Mouse (Mus musculus) heart, adult 2 months (tissue): ENCODE measurements around the gene Mecom. TPM values are rescaled to one million over a fixed set of nuclear protein-coding genes. Genes with fewer than 3 reads are reported as not detected.
A peak's percentile ranks its signal among the peaks of the same experiment; 100 is the strongest.

Experiments
- DNase-seq, 2 experiments: peaks; one replicate each; pipeline ENCODE4 v3.0.0; 2021
- H3K27ac ChIP-seq: fragments of 200-600 bp; 2 replicates; pipeline ENCODE4 v1.8.1; 2022
- H3K27me3 ChIP-seq: fragments of 200-500 bp; 2 replicates; pipeline ENCODE4 v1.6.1; 2012; ENCODE audit warnings: mild to moderate bottlenecking, low read length, inconsistent platforms, mixed read lengths; ENCODE audit not compliant: control insufficient read depth, insufficient read depth
- H3K36me3 ChIP-seq: fragments of 200-500 bp; 2 replicates; pipeline ENCODE4 v1.6.1; 2012; ENCODE audit warnings: low read length, inconsistent platforms; ENCODE audit not compliant: control insufficient read depth, insufficient read depth
- H3K4me1 ChIP-seq: fragments of 200-500 bp; 2 replicates; pipeline ENCODE4 v1.6.1; 2011; ENCODE audit warnings: low read length; ENCODE audit not compliant: control insufficient read depth, insufficient read depth
- H3K4me3 ChIP-seq: fragments of 200-600 bp; 2 replicates; pipeline ENCODE4 v1.8.1; 2022
- H3K79me2 ChIP-seq: fragments of 200-500 bp; replicated peaks from 2 replicates; pipeline ENCODE4 v1.6.1; 2012; ENCODE audit warnings: mild to moderate bottlenecking, inconsistent platforms, low read length, moderate library complexity, mixed read lengths; ENCODE audit not compliant: control insufficient read depth, insufficient read depth
- H3K9ac ChIP-seq: fragments of 200-500 bp; 2 replicates; pipeline ENCODE4 v1.6.1; 2012; ENCODE audit warnings: low read depth, mild to moderate bottlenecking, control low read depth, inconsistent platforms, low read length, mixed read lengths
- CTCF ChIP-seq: fragments of 200-600 bp; IDR thresholded peaks from 2 replicates; pipeline ENCODE4 v1.8.1; 2022; ENCODE audit warnings: antibody characterized with exemption, mild to moderate bottlenecking, moderate library complexity
- EP300 ChIP-seq: fragments of 200-500 bp; IDR thresholded peaks from 2 replicates; pipeline ENCODE4 v1.6.1; 2011; ENCODE audit warnings: low read depth, low read length, control low read depth; ENCODE audit not compliant: insufficient read depth
- POLR2A ChIP-seq: fragments of 200-500 bp; IDR thresholded peaks from 2 replicates; pipeline ENCODE4 v1.6.1; 2011; ENCODE audit warnings: mild to moderate bottlenecking, low read depth, low read length, control low read depth; ENCODE audit not compliant: insufficient read depth
- WGBS: fragments of 180-500 bp; shearing (Covaris S2); methylation state at CpG from one replicate; pipeline ENCODE4 v1.1.7; 2018; 5-methylcytosine and 5-hydroxymethylcytosine counted together
- intact Hi-C: fragments of 180-260 bp; cut with DNase I; formaldehyde crosslinking; loops from one replicate; pipeline ENCODE4 v1.15.1; 2025
- polyA plus RNA-seq: library from polyadenylated mRNA; depleted of rRNA; stranded (reverse); fragments of >200 nt; gene quantifications from 2 replicates; pipeline ENCODE4 v1.2.3, GENCODE M21; 2012
- total RNA-seq, 2 experiments: library from RNA; stranded (reverse); gene quantifications; 2 replicates each; pipeline ENCODE4 v1.2.3; 2021

Gene Mecom
- total and polyA plus RNA-seq, 3 experiments, result 5.2 to 18.6 (median 12.5) TPM

DNA sequence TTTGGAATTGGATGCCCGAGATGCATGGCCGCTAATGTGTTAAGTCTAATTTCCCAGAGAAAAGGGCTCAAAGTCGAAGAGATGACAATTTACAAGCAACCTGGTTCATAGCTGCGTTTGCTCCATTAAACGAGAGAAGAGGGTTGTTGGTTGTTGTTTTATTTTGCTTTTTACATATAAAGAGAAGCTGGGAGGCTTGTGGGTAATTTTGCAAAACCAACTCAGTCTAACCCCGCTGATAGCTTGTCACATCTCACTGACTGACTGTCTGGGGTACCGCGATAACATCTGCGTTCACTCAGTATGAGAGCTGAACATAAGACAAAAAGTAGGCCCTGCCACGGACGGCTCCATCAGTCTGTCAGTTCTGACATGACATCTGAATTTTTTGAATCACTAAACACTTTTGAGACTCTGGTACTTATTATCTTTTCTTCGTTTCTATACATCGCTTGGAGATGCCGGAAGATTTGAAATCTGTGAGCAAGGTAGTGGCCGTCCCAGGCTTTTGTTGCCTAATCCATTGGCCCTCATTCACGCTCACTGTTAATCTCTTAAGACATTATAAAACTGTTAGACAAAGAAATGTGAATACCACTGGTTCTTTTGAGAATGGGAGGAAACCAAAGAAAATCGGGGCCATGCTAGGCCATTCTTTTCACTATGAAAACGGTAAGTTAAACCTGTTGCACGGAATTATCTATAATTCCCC lies 327.0 kb downstream of the Mecom start:
- 93% methylated on average over 19 of the region's 19 CpGs for WGBS
- intact Hi-C loops, result no loop called here

DNA sequence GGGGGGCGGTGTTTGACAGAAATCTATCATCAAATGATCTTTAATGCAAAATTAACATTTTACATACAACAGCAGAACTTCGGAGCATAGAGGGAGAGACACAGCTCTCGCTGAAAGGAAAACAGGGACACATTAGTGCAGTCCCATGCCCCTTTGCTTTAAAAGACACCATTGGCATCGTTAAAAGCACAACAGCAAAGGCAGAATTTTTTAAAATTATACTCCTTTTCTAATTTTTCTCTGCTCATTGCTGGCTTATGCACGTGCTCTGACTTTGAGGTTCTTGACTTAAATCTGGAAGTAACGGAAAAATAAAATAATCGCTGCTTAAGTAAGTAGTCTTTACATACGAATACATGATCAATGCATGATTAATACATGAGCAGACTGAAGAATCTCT lies 327.9 kb downstream of the Mecom start:
- Histone ChIP-seq H3K36me3 (no peaks in the 10 kb centered on the region), H3K27ac (no peak overlapping the region; the same call in 1 of the 2 replicates), H3K9ac (no peak overlapping the region), H3K27me3 (no peaks in the 10 kb centered on the region), H3K4me3 (no peak overlapping the region; the same call in 1 of the 2 replicates), H3K79me2 (no peaks in the 10 kb centered on the region), H3K4me1 (no peaks in the 10 kb centered on the region)
- DNase-seq, result no peak
- 56% methylated on average over 8 of the region's 8 CpGs for WGBS
- intact Hi-C loops, result loop anchor here (10.0 kb wide), 1 partner anchor 295 kb away; no protein-coding TSS in a partner anchor
- TF ChIP-seq POLR2A, result no peak
- no peak for TF ChIP-seq CTCF
- no peak for TF ChIP-seq EP300

More for the DNA sequence above, 327.0 kb downstream of the Mecom start:
- H3K79me2 ChIP-seq, result no peaks in the 10 kb centered on the region
- no peak for DNase-seq
- H3K9ac ChIP-seq, result no peak overlapping the region
- H3K27me3 ChIP-seq, result no peaks in the 10 kb centered on the region
- no peak overlapping the region for H3K27ac ChIP-seq
- H3K4me1 ChIP-seq, result no peaks in the 10 kb centered on the region
- H3K4me3 ChIP-seq, result no peak overlapping the region
- TF ChIP-seq POLR2A (no peak), EP300 (no peak), CTCF (no peak)
- H3K36me3 ChIP-seq, result no peaks in the 10 kb centered on the region

DNA sequence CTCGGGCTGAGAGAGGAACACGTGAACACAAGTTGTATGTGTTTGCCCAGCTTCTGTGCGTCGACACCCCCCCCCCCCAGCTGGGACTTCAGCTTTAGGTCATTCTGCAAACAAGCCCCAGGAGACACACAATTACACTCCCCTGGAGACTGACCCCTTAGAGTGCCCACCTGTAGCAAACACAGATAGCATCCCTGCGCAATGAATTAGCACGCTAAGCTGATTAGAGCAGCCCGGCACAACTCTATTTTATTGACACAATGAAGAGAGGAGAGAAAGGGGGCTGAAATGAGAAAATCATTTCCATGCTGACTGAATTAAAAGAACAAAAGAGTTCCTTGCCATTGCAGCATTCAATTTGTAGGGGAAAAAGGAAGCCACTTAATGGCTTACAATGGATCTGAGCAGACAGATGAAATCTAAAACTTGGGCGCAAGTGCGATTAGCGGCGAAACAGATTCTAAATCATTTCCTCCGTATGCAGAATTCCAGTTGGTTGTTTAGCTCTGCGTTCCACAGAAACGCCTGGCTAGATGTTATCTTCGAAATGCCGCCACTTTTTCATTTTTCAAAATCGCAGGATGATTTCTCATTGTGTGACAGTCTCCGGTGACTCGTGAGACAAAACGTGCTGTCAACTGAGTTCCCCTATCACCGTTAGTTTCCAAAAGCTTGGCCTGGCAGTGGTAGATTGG lies 328.5 kb downstream of the Mecom start:
- Histone ChIP-seq H3K4me1 (no peaks in the 10 kb centered on the region), H3K9ac (no peak overlapping the region), H3K36me3 (no peaks in the 10 kb centered on the region), H3K27me3 (no peaks in the 10 kb centered on the region), H3K79me2 (no peaks in the 10 kb centered on the region), H3K4me3 (peak overlapping the region; percentile 9), H3K27ac (no peak overlapping the region; the same call in 1 of the 2 replicates)
- no peak for TF ChIP-seq POLR2A
- TF ChIP-seq EP300, result no peak
- no peak for TF ChIP-seq CTCF
- no peak for DNase-seq
- 13% methylated on average over 21 of the region's 21 CpGs for WGBS
- intact Hi-C loops, result loop anchor here (10.0 kb wide), 1 partner anchor 295 kb away; no protein-coding TSS in a partner anchor

DNA sequence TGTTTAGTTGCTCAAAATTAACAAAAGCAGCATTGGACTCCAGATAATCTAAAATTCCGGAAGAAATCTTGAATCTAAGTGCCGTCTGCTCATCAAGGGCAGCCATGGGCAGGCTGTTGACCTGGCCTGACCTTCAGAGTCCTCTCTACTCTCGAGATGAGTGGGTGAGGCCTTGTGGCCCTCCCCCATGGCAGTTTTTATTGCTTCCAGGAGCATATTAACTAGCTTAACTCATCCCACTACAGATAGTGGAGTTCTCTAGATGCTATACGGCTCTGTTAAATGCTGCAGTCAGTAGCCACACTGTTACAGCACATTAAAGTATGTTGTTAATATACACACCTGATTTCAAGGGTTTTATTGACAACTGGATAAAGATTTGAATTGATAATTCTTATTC lies 333.2 kb downstream of the Mecom start:
- Histone ChIP-seq H3K79me2 (no peaks in the 10 kb centered on the region), H3K36me3 (no peaks in the 10 kb centered on the region), H3K27ac (no peak overlapping the region), H3K4me3 (no peak overlapping the region), H3K9ac (no peak overlapping the region), H3K27me3 (no peaks in the 10 kb centered on the region), H3K4me1 (no peaks in the 10 kb centered on the region)
- WGBS, result 66% methylated on average over 4 of the region's 4 CpGs
- intact Hi-C loops, result loop anchor here (10.0 kb wide), 1 partner anchor 300 kb away; no protein-coding TSS in a partner anchor
- TF ChIP-seq EP300, result no peak
- TF ChIP-seq POLR2A, result no peak
- TF ChIP-seq CTCF, result no peak
- DNase-seq, result no peak

GRCm38 (mm10) chr3:30213540-30214170 lies 334.2 kb downstream of the Mecom start:
- no peak for TF ChIP-seq CTCF
- no peak for TF ChIP-seq POLR2A
- no peak for TF ChIP-seq EP300
- Histone ChIP-seq H3K4me3 (no peak overlapping the region), H3K36me3 (no peaks in the 10 kb centered on the region), H3K27ac (no peak overlapping the region), H3K4me1 (no peaks in the 10 kb centered on the region), H3K79me2 (no peaks in the 10 kb centered on the region), H3K27me3 (no peaks in the 10 kb centered on the region), H3K9ac (no peak overlapping the region)
- WGBS, result 40% methylated on average over 7 of the region's 7 CpGs
- DNase-seq, result no peak
- intact Hi-C loops, result loop anchor here (10.0 kb wide), 1 partner anchor 301 kb away; no protein-coding TSS in a partner anchor

DNA sequence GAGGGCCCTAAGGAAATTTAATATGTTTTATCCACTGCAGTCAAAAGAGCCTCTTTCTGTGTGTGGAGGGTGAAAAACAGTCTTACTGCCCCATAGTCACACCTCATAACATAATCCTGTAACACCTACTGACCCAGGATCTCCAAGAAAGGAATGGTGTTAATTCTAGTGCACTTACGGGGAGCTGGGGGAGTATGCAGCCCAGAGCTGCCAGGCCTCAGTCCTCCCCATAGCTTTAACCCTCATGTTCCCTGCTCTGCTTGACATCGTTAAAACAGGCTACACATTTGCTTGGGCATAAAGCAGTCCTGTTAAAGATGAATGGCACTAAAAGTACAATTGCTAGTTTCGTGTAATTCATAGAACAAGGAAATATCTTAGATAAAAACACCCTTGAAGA lies 335.0 kb downstream of the Mecom start:
- DNase-seq, result no peak
- 77% methylated on average over 3 of the region's 3 CpGs for WGBS
- H3K27ac ChIP-seq, result no peak overlapping the region

More for the DNA sequence above, 335.0 kb downstream of the Mecom start:
- TF ChIP-seq EP300 (no peak), POLR2A (no peak), CTCF (no peak)
- no peaks in the 10 kb centered on the region for H3K4me1 ChIP-seq
- intact Hi-C loops, result loop anchor here (10.0 kb wide), 1 partner anchor 302 kb away; no protein-coding TSS in a partner anchor
- H3K79me2 ChIP-seq, result no peaks in the 10 kb centered on the region
- H3K36me3 ChIP-seq, result no peaks in the 10 kb centered on the region
- no peak overlapping the region for H3K4me3 ChIP-seq
- H3K27me3 ChIP-seq, result no peaks in the 10 kb centered on the region
- no peak overlapping the region for H3K9ac ChIP-seq
